21 mouse cellular contexts compared by ENCODE assay signal in genomic region chr14:114842327-114842726, GRCm38 (mm10).
DNase-seq lines count a peak whose midpoint lies in the region; ATAC-seq and TF ChIP-seq lines count a peak whose summit lies in the region.
"Had no signal": no experiment of that assay in that cellular context is flagged by ENCODE, and none has a peak within 500 bp of the region (broad histone marks: within the 10 kb centered on the region; RNA-seq: fewer than 3 reads in every experiment).

No protein-coding gene starts in this region.

- no peaks in the 10 kb centered on the region for H3K4me1 ChIP-seq in hindbrain, embryonic 11.5 days (replicated peaks; ENCODE audit: control insufficient read depth, insufficient read depth, low read length)
- peaks cover 9% of the 10 kb centered on the region; the same call in 1 of the 2 replicates for H3K4me1 ChIP-seq in hindbrain, embryonic 12.5 days
- H3K4me1 ChIP-seq in lung, embryonic 15.5 days, result no peaks in the 10 kb centered on the region
- H3K4me1 ChIP-seq in testis, adult 2 months (ENCODE audit: control insufficient read depth, insufficient read depth, low read length), result no peaks in the 10 kb centered on the region

- no peaks in the 10 kb centered on the region for H3K9me3 ChIP-seq in hindbrain, embryonic 11.5 days (ENCODE audit: control insufficient read depth, low read length)
- no peaks in the 10 kb centered on the region for H3K9me3 ChIP-seq in hindbrain, embryonic 12.5 days (replicated peaks)
- H3K9me3 ChIP-seq in lung, embryonic 15.5 days, result no peaks in the 10 kb centered on the region
- H3K9me3 ChIP-seq: forebrain, embryonic 13.5 days; heart, embryonic 13.5 days; hindbrain, embryonic 13.5 days had no signal

- H3K9ac ChIP-seq in hindbrain, embryonic 11.5 days (ENCODE audit: low read depth, low read length), result no peak overlapping the region
- no peak overlapping the region for H3K9ac ChIP-seq in hindbrain, embryonic 12.5 days
- no peak overlapping the region for H3K9ac ChIP-seq in lung, embryonic 15.5 days
- H3K9ac ChIP-seq: forebrain, embryonic 13.5 days; forebrain, postnatal 0 days; heart, embryonic 13.5 days; hindbrain, embryonic 13.5 days had no signal

- TF ChIP-seq POLR2A in testis, adult 2 months (IDR thresholded peaks at IDR 0.05; ENCODE audit: control insufficient read depth, low read depth, low read length), result no peak

- 89% methylated on average over 8 of the region's 8 CpGs for WGBS in hindbrain, embryonic 11.5 days
- WGBS in hindbrain, embryonic 12.5 days, result 90% methylated on average over 8 of the region's 8 CpGs
- 64% methylated on average over 8 of the region's 8 CpGs for WGBS in lung, embryonic 15.5 days

- no peak for DNase-seq in hindbrain, embryonic 11.5 days (ENCODE audit: low spot score)
- DNase-seq in lung, postnatal 4 days, result no peak
- no peak for DNase-seq in testis, postnatal 10 days (ENCODE audit: low spot score)
- DNase-seq in adrenal gland, postnatal 14 days, result no peak
- DNase-seq: adrenal gland, postnatal 25 days; cerebellum, adult 18-20 months; cerebellum, adult 9-11 months; cerebellum, postnatal 36 days; forebrain, postnatal 0 days; gastrocnemius, postnatal 14 days; heart, adult 2 months; heart, postnatal 36 days had no signal

- no peak overlapping the region for H3K4me3 ChIP-seq in hindbrain, embryonic 11.5 days (ENCODE audit: low read depth, low read length)
- no peak overlapping the region for H3K4me3 ChIP-seq in hindbrain, embryonic 12.5 days
- H3K4me3 ChIP-seq in lung, embryonic 15.5 days, result peak overlapping the region; percentile 22
- H3K4me3 ChIP-seq in testis, adult 2 months (ENCODE audit: control insufficient read depth, low read depth, low read length), result no peak overlapping the region
- H3K4me3 ChIP-seq: forebrain, embryonic 13.5 days; heart, adult 2 months; heart, embryonic 13.5 days; hindbrain, embryonic 13.5 days had no signal

- TF ChIP-seq CTCF in testis, adult 2 months (IDR thresholded peaks at IDR 0.05; ENCODE audit: control insufficient read depth, insufficient read depth, insufficient replicate concordance, low read depth, low read length), result no peak

- 0 out of 2 replicates have a peak, but pooled peaks have one; percentile 29 for ATAC-seq in hindbrain, embryonic 11.5 days (ENCODE audit: low FRiP score)
- no peak for ATAC-seq in hindbrain, embryonic 12.5 days (ENCODE audit: low FRiP score)
- ATAC-seq in lung, embryonic 15.5 days (ENCODE audit: borderline replicate concordance, extremely low read depth, low FRiP score, low TSS enrichment), result peak; percentile 84
- ATAC-seq: activated CD4-positive, CD25-positive, alpha-beta regulatory T cell, adult 4 months; forebrain, postnatal 0 days; Patski had no signal

- H3K27me3 ChIP-seq in hindbrain, embryonic 11.5 days (ENCODE audit: control insufficient read depth, insufficient read depth, low read length), result no peaks in the 10 kb centered on the region
- no peaks in the 10 kb centered on the region for H3K27me3 ChIP-seq in hindbrain, embryonic 12.5 days
- no peaks in the 10 kb centered on the region for H3K27me3 ChIP-seq in lung, embryonic 15.5 days
- H3K27me3 ChIP-seq in testis, adult 2 months (ENCODE audit: control insufficient read depth, insufficient read depth, low read length), result no peaks in the 10 kb centered on the region
- H3K27me3 ChIP-seq: CH12.LX; heart, embryonic 13.5 days; hindbrain, embryonic 13.5 days had no signal

- H3K36me3 ChIP-seq in hindbrain, embryonic 11.5 days (ENCODE audit: control insufficient read depth, insufficient read depth, low read length), result no peaks in the 10 kb centered on the region
- H3K36me3 ChIP-seq in hindbrain, embryonic 12.5 days, result no peaks in the 10 kb centered on the region
- H3K36me3 ChIP-seq in lung, embryonic 15.5 days, result no peaks in the 10 kb centered on the region
- no peaks in the 10 kb centered on the region for H3K36me3 ChIP-seq in testis, adult 2 months (ENCODE audit: control insufficient read depth, insufficient read depth, low read length)
- H3K36me3 ChIP-seq: heart, embryonic 13.5 days; hindbrain, embryonic 13.5 days had no signal

- H3K27ac ChIP-seq in hindbrain, embryonic 11.5 days (ENCODE audit: low read depth, low read length), result no peak overlapping the region
- no peak overlapping the region for H3K27ac ChIP-seq in hindbrain, embryonic 12.5 days
- H3K27ac ChIP-seq in lung, embryonic 15.5 days, result peak overlapping the region; percentile 46; the same call in 1 of the 2 replicates
- H3K27ac ChIP-seq in testis, adult 2 months (ENCODE audit: control insufficient read depth, insufficient read depth, low read depth, low read length), result peak overlapping the region; percentile 78
- H3K27ac ChIP-seq: forebrain, embryonic 13.5 days; heart, adult 2 months; heart, embryonic 13.5 days; hindbrain, embryonic 13.5 days had no signal

- no peak overlapping the region for H3K4me2 ChIP-seq in hindbrain, embryonic 11.5 days (replicated peaks; ENCODE audit: low read depth, low read length)
- no peak overlapping the region for H3K4me2 ChIP-seq in hindbrain, embryonic 12.5 days (replicated peaks)
- no peak overlapping the region for H3K4me2 ChIP-seq in lung, embryonic 15.5 days
- H3K4me2 ChIP-seq: forebrain, embryonic 13.5 days; heart, embryonic 13.5 days; hindbrain, embryonic 13.5 days had no signal

Comparison
In these comparisons a context has a peak if more than half of its experiments do, and no peak if none do; other contexts are left out.
1. H3K27ac ChIP-seq: peak in lung, embryonic 15.5 days (single experiment) and testis, adult 2 months (single experiment); none in hindbrain, embryonic 11.5 days (single experiment) and hindbrain, embryonic 12.5 days (single experiment).